In genomic region chr5:136210549-136210948, GRCm38 (mm10) we compare ENCODE assay signal across 23 mouse cellular contexts.
"Had no signal": no experiment of that assay in that cellular context is flagged by ENCODE, and none has a peak within 500 bp of the region (broad histone marks: within the 10 kb centered on the region; RNA-seq: fewer than 3 reads in every experiment).

No protein-coding gene starts in this region.

- H3K4me1 ChIP-seq: heart, embryonic 13.5 days; heart, embryonic 15.5 days; hindbrain, embryonic 13.5 days; hindbrain, embryonic 15.5 days; limb, embryonic 10.5 days; limb, embryonic 12.5 days; liver, embryonic 12.5 days had no signal

- H3K27ac ChIP-seq: gastrocnemius, adult 2 months; heart, adult 2 months; heart, embryonic 13.5 days; heart, embryonic 15.5 days; hindbrain, embryonic 13.5 days; hindbrain, embryonic 15.5 days; hindbrain, postnatal 0 days; layer of hippocampus, adult 2 months; left cerebral cortex, adult 2 months; limb, embryonic 10.5 days; limb, embryonic 12.5 days; liver, embryonic 12.5 days had no signal

- H3K4me3 ChIP-seq: gastrocnemius, adult 2 months; heart, adult 2 months; heart, embryonic 13.5 days; heart, embryonic 15.5 days; hindbrain, embryonic 13.5 days; hindbrain, embryonic 15.5 days; layer of hippocampus, adult 2 months; left cerebral cortex, adult 2 months; limb, embryonic 10.5 days; limb, embryonic 12.5 days; liver, embryonic 12.5 days had no signal

- ATAC-seq: hindbrain, postnatal 0 days; intestine, embryonic 16.5 days; liver, embryonic 12.5 days had no signal

- DNase-seq: gastrocnemius, adult 2 months; gastrocnemius, postnatal 10 days; gastrocnemius, postnatal 25 days; heart, adult 2 months; heart, postnatal 14 days; heart, postnatal 36 days; kidney, adult 11 months; kidney, adult 2 months; kidney, postnatal 10 days; kidney, postnatal 25 days; kidney, postnatal 4 days; liver had no signal
